Mouse (Mus musculus) liver, postnatal 0 days (tissue): Measurements from ENCODE around the gene Srsf7.

Experiments
- CTCF ChIP-seq: sonication (generic); IDR thresholded peaks from 2 replicates; pipeline ENCODE4 v1.5.1; 2016; ENCODE audit warnings: antibody characterized with exemption, low read depth
- EP300 ChIP-seq: IDR thresholded peaks from 2 replicates; pipeline ENCODE4 v1.6.1; 2016; ENCODE audit warnings: antibody characterized with exemption, low read depth, mild to moderate bottlenecking

DNA sequence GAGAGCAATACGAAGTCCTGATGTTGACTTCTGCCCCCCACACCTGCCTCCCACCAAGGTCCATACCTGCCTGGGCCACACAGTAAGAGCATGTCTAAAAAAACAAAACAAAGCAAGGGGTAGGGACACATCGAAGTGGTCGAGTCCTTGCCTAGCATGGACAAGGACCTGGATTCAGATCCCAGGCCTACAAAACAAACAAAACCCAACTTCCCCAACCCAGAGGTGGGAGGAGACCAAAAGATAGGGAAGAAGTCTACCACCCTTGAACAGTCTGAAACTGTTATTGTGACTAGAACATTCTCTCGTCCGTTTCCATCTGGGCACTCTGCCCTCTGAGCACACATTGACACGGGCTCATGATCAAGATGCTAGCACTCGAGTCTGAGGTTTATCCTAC, 27.3 kb upstream of the Srsf7 start:
- TF ChIP-seq CTCF (no peak), EP300 (no peak)
